Mouse (Mus musculus) lung, postnatal 25 days (tissue): ENCODE data around the gene Zfp619.
"Not testable (repeated sequence)": the region's sequence is repeated elsewhere in the genome, so short reads cannot be mapped to it uniquely, and the experiment has no call there.

Experiments used
- DNase-seq: peaks from one replicate; pipeline ENCODE4 v3.0.0; 2022; ENCODE audit warnings: low spot score

Gene Zfp619

DNA sequence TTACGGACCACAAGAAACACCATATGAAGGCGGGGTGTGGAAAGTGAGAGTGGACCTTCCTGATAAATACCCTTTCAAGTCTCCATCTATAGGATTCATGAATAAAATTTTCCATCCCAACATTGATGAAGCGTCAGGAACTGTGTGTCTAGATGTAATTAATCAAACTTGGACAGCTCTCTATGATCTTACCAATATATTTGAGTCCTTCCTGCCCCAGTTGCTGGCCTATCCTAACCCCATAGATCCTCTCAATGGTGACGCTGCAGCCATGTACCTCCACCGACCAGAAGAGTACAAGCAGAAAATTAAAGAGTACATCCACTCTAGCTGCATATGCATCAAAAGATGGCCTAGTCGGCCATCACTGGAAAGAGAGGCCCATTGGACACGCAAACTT, 71.5 kb downstream of the Zfp619 start:
- DNase-seq: not testable (repeated sequence)
